Mouse (Mus musculus): ENCODE data around the gene Vasn.

- TF ChIP-seq CTCF (IDR thresholded peaks at IDR 0.05; ENCODE audit: control insufficient read depth, insufficient read depth, low read length) (no peak), POLR2A (IDR thresholded peaks at IDR 0.05; ENCODE audit: borderline replicate concordance, control insufficient read depth, low read depth, low read length) (no peak)
Measured at GRCm38 (mm10) chr16:4628898-4629419, 10.8 kb upstream of the Vasn start.

All from bone marrow, adult 2 months (tissue).